Mouse (Mus musculus): ENCODE results near the gene 9130019O22Rik.

DNA sequence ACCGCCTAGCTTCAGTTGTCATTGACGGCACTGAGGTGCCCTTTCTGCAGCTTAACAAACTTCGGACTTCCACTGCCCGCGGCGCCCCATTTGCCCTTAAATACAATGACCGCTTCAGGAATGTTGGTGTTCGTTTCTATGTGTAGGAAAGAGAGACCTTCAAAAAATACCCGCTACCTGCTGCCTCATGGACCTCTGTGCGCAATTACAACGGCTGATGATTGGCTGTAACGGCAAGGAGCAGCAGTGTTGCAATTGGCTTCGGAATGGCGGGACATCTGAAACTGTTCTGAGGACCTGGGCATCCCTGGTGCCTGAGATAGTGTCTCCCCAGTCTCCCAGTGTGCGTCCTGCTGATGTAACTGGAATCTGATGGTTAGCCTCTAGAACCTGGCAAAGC, 35.3 kb upstream of the 9130019O22Rik start:
- TF ChIP-seq MYOG (IDR thresholded peaks at IDR 0.05; ENCODE audit: control insufficient read depth in 1 of 3, insufficient read depth in 1 of 3, insufficient read length in 2 of 3, low read depth in 2 of 3) (no peak), REST (IDR thresholded peaks at IDR 0.05; ENCODE audit: insufficient read depth, insufficient read length) (no peak), POLR2A (IDR thresholded peaks at IDR 0.05; ENCODE audit: insufficient read length, low read depth) (no peak), CEBPB (IDR thresholded peaks at IDR 0.05; ENCODE audit: insufficient read depth, poor library complexity, severe bottlenecking) (no peak), USF1 (IDR thresholded peaks at IDR 0.05; ENCODE audit: low read depth) (no peak), E2F4 (IDR thresholded peaks at IDR 0.05; ENCODE audit: insufficient read depth) (no peak), MYOD1 (IDR thresholded peaks at IDR 0.05; ENCODE audit: control insufficient read depth in 1 of 3, insufficient read length in 2 of 3, low read depth in 2 of 3) (no peak), TCF12 (IDR thresholded peaks at IDR 0.05; ENCODE audit: insufficient read depth, poor library complexity, severe bottlenecking) (no peak), MAX (IDR thresholded peaks at IDR 0.05; ENCODE audit: low read depth) (no peak), POLR2AphosphoS2 (IDR thresholded peaks at IDR 0.05; ENCODE audit: insufficient read length, low read depth) (no peak), SRF (IDR thresholded peaks at IDR 0.05; ENCODE audit: control insufficient read depth, insufficient read length, low read depth) (no peak), TCF3 (IDR thresholded peaks at IDR 0.05; ENCODE audit: insufficient read length, low read depth) (no peak)

Measured in myocyte (in vitro differentiated cells).